Mouse (Mus musculus) heart, embryonic 16.5 days (tissue): Measurements from ENCODE around the gene Mtmr12. TPM values are rescaled to one million over a fixed set of nuclear protein-coding genes. Genes with fewer than 3 reads are reported as not detected.

Source experiments
- ATAC-seq: fragments of 200-750 bp; cut with Nextera tagmentation; replicated peaks from 2 replicates; pipeline ENCODE4 v1.8.0; 2017; ENCODE audit warnings: moderate number of reproducible peaks; ENCODE audit not compliant: insufficient read depth, low FRiP score; ENCODE audit errors: extremely low read depth
- H3K27ac ChIP-seq: fragments of 300-500 bp; sonication (generic); 2 replicates; pipeline ENCODE4 v1.5.1; 2014; ENCODE audit warnings: mild to moderate bottlenecking, low read length, control low read depth, moderate library complexity
- H3K27me3 ChIP-seq: fragments of 300-500 bp; sonication (generic); 2 replicates; pipeline ENCODE4 v1.6.1; 2014; ENCODE audit warnings: low read length, mixed read lengths; ENCODE audit not compliant: control insufficient read depth, insufficient read depth
- H3K36me3 ChIP-seq: fragments of 300-500 bp; sonication (generic); 2 replicates; pipeline ENCODE4 v1.6.1; 2014; ENCODE audit not compliant: control insufficient read depth, insufficient read depth
- H3K4me1 ChIP-seq: fragments of 300-500 bp; sonication (generic); 2 replicates; pipeline ENCODE4 v1.6.1; 2014; ENCODE audit warnings: low read length, mixed read lengths; ENCODE audit not compliant: control insufficient read depth, insufficient read depth
- H3K4me2 ChIP-seq: fragments of 300-500 bp; sonication (generic); 2 replicates; pipeline ENCODE4 v1.6.1; 2014; ENCODE audit warnings: low read depth, mild to moderate bottlenecking, control low read depth, low read length
- H3K4me3 ChIP-seq: fragments of 300-500 bp; sonication (generic); 2 replicates; pipeline ENCODE4 v1.5.1; 2014; ENCODE audit warnings: mild to moderate bottlenecking, control low read depth, low read length
- H3K9ac ChIP-seq: fragments of 300-500 bp; sonication (generic); 2 replicates; pipeline ENCODE4 v1.6.1; 2014; ENCODE audit warnings: low read length, control low read depth
- H3K9me3 ChIP-seq: fragments of 300-500 bp; sonication (generic); replicated peaks from 2 replicates; pipeline ENCODE4 v1.6.1; 2016; ENCODE audit warnings: low read length; ENCODE audit not compliant: control insufficient read depth
- WGBS: fragments of 180-500 bp; shearing (Covaris S2); extraction: QIAGEN DNeasy Blood & Tissue Kit; methylation state at CpG from one replicate; pipeline ENCODE4 v1.1.7; 2014; 5-methylcytosine and 5-hydroxymethylcytosine counted together
- polyA plus RNA-seq: library from polyadenylated mRNA; unstranded; fragments of >200 nt; fragmentation: Nextera tagmentation; extraction: Ambion mirVana; gene quantifications from 2 replicates; pipeline ENCODE4 v1.2.1, GENCODE M21; 2015

The Mtmr12 gene
- polyA plus RNA-seq, 1 experiment from 2014 or later, result 13.1 TPM

- 83% methylated on average over 6 of the region's 6 CpGs for WGBS
- peaks cover 33% of the 10 kb centered on the region for H3K36me3 ChIP-seq
These were observed 33.5 kb downstream of the Mtmr12 start for GRCm38 (mm10) chr15:12238337-12238736.

DNA sequence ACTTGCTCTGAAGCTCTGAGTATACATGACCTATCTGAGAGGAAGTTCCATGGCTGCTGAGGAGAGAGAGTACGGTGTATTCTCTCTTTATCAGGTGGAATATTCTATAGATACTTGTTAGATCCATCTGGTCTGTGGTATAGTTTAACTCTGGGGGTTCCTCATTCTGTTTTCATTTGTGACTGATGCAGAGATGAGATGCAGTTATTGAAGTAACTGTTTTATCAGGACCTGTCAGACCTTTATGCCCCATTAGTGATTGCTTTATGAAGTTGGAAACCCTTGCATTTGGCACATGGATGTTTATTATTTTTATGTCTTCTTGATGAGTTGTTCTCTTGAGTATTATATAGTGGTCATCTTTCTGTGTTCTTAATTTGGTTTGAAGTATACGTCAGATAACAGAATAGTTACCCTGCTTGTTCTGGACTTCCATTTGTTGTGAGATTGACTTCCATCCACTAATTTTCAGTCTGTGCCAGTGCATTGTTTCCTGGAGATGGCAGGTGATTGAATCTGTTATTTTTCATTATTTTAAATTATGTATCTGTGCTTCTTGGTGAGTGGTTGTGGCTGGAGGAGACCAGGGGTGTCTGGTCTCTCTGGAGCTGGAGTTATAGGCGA, 36.0 kb downstream of the Mtmr12 start:
- Histone ChIP-seq H3K36me3 (peaks cover 25% of the 10 kb centered on the region), H3K27ac (no peak overlapping the region), H3K27me3 (no peaks in the 10 kb centered on the region)

More at GRCm38 (mm10) chr15:12238337-12238736, 33.5 kb downstream of the Mtmr12 start:
- Histone ChIP-seq H3K9ac (no peak overlapping the region), H3K27me3 (no peaks in the 10 kb centered on the region), H3K4me2 (no peak overlapping the region), H3K4me1 (peaks cover 6% of the 10 kb centered on the region; the same call in 1 of the 2 replicates), H3K9me3 (no peaks in the 10 kb centered on the region), H3K4me3 (no peak overlapping the region), H3K27ac (no peak overlapping the region)
- ATAC-seq, result no peak

DNA sequence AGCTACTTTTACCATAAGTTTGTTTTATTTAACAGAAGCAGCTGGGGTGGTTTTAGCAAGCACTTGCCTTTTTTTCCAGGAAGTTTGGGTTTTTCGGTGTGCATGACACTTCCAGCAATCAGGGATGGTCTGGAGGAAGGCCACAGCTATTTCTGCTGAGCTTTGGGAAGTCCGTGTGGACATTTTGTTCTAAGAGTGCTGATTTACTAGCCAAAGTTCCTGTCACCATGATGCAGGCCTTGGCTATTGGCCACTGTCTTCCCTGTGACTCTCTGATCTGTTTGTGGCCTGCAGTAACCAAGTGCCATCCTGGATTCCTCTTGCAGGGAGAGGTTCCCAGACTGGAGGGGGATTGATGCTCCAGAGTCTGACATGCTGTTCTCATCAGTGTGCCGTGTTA, 39.0 kb downstream of the Mtmr12 start:
- no peak for ATAC-seq
- Histone ChIP-seq H3K4me1 (peaks cover 33% of the 10 kb centered on the region), H3K27ac (peak overlapping the region; percentile 60), H3K4me3 (no peak overlapping the region), H3K36me3 (peaks cover 8% of the 10 kb centered on the region), H3K27me3 (no peaks in the 10 kb centered on the region), H3K4me2 (no peak overlapping the region), H3K9me3 (no peaks in the 10 kb centered on the region), H3K9ac (no peak overlapping the region)
- WGBS, result 54% methylated on average over 3 of the region's 3 CpGs

More for the DNA sequence above, 36.0 kb downstream of the Mtmr12 start:
- Histone ChIP-seq H3K4me1 (peaks cover 19% of the 10 kb centered on the region), H3K9me3 (no peaks in the 10 kb centered on the region), H3K9ac (no peak overlapping the region), H3K4me2 (no peak overlapping the region), H3K4me3 (no peak overlapping the region)
- WGBS, result 92% methylated on average over 3 of the region's 3 CpGs
- ATAC-seq, result no peak

- WGBS, result 34% methylated on average over 6 of the region's 6 CpGs
- Histone ChIP-seq H3K9me3 (no peaks in the 10 kb centered on the region), H3K9ac (peak overlapping the region; percentile 52), H3K36me3 (no peaks in the 10 kb centered on the region; the same call in 1 of the 2 replicates), H3K27me3 (no peaks in the 10 kb centered on the region), H3K27ac (peak overlapping the region; percentile 96), H3K4me1 (peaks cover 33% of the 10 kb centered on the region), H3K4me3 (no peak overlapping the region), H3K4me2 (peak overlapping the region; percentile 32)
- ATAC-seq, result peak; percentile 69
These were observed 40.9 kb downstream of the Mtmr12 start for GRCm38 (mm10) chr15:12245580-12246359.

DNA sequence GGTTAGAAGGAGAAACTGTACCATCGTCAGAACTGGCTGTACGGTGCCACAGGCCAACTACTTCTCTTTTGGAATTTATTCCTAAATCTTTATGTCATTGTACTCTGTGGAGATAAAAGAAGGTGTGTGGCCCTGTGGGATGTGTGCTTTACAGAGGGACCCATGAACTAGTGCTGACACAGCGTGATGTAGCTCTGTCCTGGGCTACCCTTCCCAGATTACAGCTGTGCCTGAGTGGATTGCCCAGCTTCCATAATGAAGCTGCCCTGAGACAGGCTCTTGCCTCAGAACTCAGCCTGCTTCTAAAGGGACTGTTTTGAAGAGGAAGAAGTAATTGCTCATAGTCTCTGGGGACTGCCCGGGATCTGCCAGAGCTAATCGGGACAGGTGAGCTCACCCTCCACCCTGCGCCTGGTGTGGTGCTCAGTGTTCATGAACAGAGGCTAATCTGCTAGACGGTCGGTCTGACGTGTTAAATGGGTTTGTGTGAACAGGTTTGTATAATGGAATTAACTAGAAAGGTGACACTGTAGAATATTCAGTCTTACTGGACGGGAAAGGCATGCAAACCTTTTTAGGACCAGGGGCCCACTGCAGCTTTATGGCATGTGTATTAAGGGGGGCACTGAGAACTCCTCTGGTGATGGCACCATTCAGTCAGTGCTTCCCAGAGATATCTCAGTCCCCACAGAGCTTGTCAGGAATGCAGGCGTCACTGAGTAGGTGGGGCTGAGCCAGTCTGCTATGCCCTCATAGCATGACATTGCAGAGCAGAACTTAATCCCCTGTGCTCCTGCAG, 41.7 kb downstream of the Mtmr12 start:
- Histone ChIP-seq H3K36me3 (peaks cover 3% of the 10 kb centered on the region), H3K27ac (peak overlapping the region; percentile 96), H3K9ac (peak overlapping the region; percentile 49), H3K27me3 (no peaks in the 10 kb centered on the region), H3K4me1 (peaks cover 33% of the 10 kb centered on the region), H3K4me3 (no peak overlapping the region), H3K4me2 (peak overlapping the region; percentile 32), H3K9me3 (no peaks in the 10 kb centered on the region)
- WGBS, result 42% methylated on average over 11 of the region's 11 CpGs
- peak; percentile 83 for ATAC-seq

- Histone ChIP-seq H3K27me3 (no peaks in the 10 kb centered on the region), H3K4me1 (peaks cover 33% of the 10 kb centered on the region), H3K9me3 (no peaks in the 10 kb centered on the region), H3K4me2 (no peak overlapping the region), H3K36me3 (peaks cover 9% of the 10 kb centered on the region), H3K27ac (peak overlapping the region; percentile 96), H3K4me3 (no peak overlapping the region), H3K9ac (no peak overlapping the region)
- 41% methylated on average over 4 of the region's 4 CpGs for WGBS
- no peak for ATAC-seq
These were observed 42.4 kb downstream of the Mtmr12 start for GRCm38 (mm10) chr15:12247159-12247603.

- peaks cover 33% of the 10 kb centered on the region for H3K4me1 ChIP-seq
- H3K27me3 ChIP-seq, result no peaks in the 10 kb centered on the region
- 63% methylated on average over 4 of the region's 4 CpGs for WGBS
- H3K4me2 ChIP-seq, result no peak overlapping the region
- H3K4me3 ChIP-seq, result no peak overlapping the region
- no peak for ATAC-seq
- H3K36me3 ChIP-seq, result peaks cover 15% of the 10 kb centered on the region
- H3K27ac ChIP-seq, result no peak overlapping the region
- H3K9ac ChIP-seq, result no peak overlapping the region
- H3K9me3 ChIP-seq, result no peaks in the 10 kb centered on the region
These were observed 43.5 kb downstream of the Mtmr12 start for GRCm38 (mm10) chr15:12248279-12248678.

DNA sequence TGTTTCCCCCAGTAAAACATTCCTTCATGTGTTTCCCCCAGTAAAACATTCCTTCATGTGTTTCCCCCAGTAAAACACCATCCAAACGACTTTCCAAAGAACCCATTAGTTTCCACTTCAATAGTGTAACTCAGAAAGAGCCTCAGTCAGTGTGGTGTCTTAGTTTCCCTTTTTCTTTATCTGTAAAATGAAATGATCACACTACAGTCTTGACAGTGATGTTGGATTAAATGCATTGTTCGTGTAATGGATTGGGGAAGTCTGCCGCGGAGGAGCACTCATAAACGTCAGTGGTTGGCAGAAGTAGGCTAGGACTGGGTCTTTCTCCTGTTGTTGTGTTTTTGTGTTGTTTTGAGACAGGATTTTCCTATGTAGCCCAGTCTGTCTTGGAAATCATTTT, 45.5 kb downstream of the Mtmr12 start:
- Histone ChIP-seq H3K36me3 (peaks cover 18% of the 10 kb centered on the region), H3K27ac (no peak overlapping the region), H3K9ac (no peak overlapping the region), H3K4me3 (no peak overlapping the region), H3K4me2 (no peak overlapping the region), H3K9me3 (no peaks in the 10 kb centered on the region), H3K27me3 (no peaks in the 10 kb centered on the region), H3K4me1 (peaks cover 24% of the 10 kb centered on the region)
- WGBS, result 72% methylated on average over 5 of the region's 5 CpGs
- ATAC-seq, result no peak
